Mouse (Mus musculus): Measurements from ENCODE around the gene Gm28038. TPM values are rescaled to one million over a fixed set of nuclear protein-coding genes. Genes with fewer than 3 reads are reported as not detected.
A peak's percentile ranks its signal among the peaks of the same experiment; 100 is the strongest.

The Gm28038 gene
- polyA plus RNA-seq, 1 experiment from 2014 or later = not detected

DNA sequence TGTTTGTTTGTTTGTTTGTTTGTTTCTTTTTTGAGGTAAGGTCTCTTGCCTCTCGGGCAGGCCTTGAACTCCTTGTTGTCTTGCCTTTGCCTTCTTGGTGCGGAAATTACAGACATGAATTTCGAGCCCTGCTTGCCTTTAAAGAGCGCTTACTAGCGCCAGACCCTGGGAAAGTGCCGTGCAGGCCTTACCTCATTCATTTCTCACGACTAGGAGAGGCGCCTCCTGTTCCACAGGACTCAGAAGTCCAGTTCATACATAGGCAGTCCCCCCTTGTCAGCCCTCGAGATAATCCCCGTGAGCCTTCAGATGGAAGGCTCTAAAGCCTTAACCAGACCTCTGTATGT lies 6.2 kb downstream of the Gm28038 start:
- Histone ChIP-seq H3K4me2 (peak overlapping the region; percentile 97), H3K27me3 (no peaks in the 10 kb centered on the region), H3K9ac (peak overlapping the region; percentile 82), H3K9me3 (replicated peaks) (no peaks in the 10 kb centered on the region), H3K36me3 (replicated peaks) (peaks cover 23% of the 10 kb centered on the region), H3K27ac (replicated peaks) (peak overlapping the region; percentile 71), H3K4me3 (replicated peaks) (peak overlapping the region; percentile 88), H3K4me1 (replicated peaks) (peaks cover 41% of the 10 kb centered on the region)
- ATAC-seq (ENCODE audit: insufficient read depth) = no peak
- 0% methylated on average over 10 of the region's 10 CpGs for WGBS (ENCODE audit: insufficient replicate concordance)

DNA sequence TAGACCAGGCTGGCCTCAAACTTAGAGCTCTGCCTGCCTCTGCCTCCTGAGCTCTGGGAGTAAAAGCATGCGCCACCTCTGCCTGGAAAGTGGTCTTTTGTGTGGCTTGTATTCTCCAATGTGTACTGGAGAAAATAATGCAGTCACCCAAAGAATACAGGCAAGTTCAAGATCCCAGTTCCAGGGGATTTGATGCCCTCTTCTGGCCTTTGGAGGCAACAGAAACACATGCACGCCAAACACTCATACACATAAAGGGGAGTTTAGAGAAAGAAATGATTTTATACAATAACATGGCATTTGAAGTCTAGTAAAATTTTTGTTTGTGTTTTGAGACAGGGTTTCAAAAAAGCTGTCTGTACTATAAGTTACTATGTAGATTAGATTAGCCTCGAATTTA lies 18.7 kb downstream of the Gm28038 start:
- no peak for ATAC-seq (ENCODE audit: insufficient read depth)
- no peak overlapping the region for H3K4me2 ChIP-seq
- no peaks in the 10 kb centered on the region for H3K4me1 ChIP-seq (replicated peaks)
- 63% methylated on average over 3 of the region's 3 CpGs for WGBS (ENCODE audit: insufficient replicate concordance)
- H3K9me3 ChIP-seq (replicated peaks) = no peaks in the 10 kb centered on the region
- H3K9ac ChIP-seq = no peak overlapping the region
- H3K36me3 ChIP-seq (replicated peaks) = peaks cover 81% of the 10 kb centered on the region
- H3K27ac ChIP-seq (replicated peaks) = no peak overlapping the region
- no peaks in the 10 kb centered on the region for H3K27me3 ChIP-seq
- H3K4me3 ChIP-seq (replicated peaks) = no peak overlapping the region

DNA sequence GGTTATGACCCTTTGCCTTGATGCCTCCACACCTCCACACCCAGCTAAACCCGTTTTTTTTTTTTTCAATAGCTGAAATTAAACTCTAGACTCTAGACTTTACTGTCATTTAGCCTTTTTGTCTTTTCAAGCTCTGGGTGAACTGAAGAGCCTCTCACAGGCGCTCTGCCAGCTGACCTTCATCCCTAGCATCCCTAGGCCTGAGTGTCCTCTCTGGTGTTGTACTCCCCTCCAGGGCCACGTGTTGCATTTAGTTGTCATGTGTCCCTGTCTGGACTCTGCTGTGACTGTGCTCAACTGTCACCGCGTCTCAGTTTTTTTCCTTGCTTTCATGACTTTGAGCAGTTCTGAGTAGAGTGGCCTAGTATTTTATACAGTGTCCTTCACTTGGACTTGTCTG lies 19.1 kb downstream of the Gm28038 start:
- Histone ChIP-seq H3K9ac (no peak overlapping the region), H3K36me3 (replicated peaks) (peaks cover 82% of the 10 kb centered on the region), H3K4me2 (no peak overlapping the region), H3K4me3 (replicated peaks) (no peak overlapping the region), H3K27me3 (no peaks in the 10 kb centered on the region), H3K9me3 (replicated peaks) (no peaks in the 10 kb centered on the region), H3K4me1 (replicated peaks) (no peaks in the 10 kb centered on the region), H3K27ac (replicated peaks) (no peak overlapping the region)
- 76% methylated on average over 5 of the region's 5 CpGs for WGBS (ENCODE audit: insufficient replicate concordance)
- ATAC-seq (ENCODE audit: insufficient read depth) = no peak

DNA sequence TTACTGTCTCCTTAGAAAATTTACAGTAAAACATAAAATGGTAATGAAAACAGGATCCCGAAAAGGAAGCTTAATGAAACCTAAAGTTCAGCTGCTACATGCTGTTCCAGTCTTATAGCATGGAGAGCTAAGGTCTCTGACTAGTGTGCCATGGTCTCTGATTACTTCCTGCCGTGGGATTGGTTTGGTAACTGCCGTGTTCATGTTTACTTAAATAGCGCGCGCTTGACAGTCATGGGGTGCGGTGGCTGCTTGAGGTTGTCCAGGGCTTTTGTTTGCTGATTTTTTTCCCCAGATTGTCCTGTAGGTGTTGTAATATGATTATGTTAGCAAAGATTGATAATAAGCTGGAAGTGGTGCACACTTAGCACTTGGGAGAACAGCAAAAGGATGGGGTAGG lies 25.2 kb downstream of the Gm28038 start:
- no peaks in the 10 kb centered on the region for H3K9me3 ChIP-seq (replicated peaks)
- WGBS (ENCODE audit: insufficient replicate concordance) = 78% methylated on average over 7 of the region's 7 CpGs
- no peak for ATAC-seq (ENCODE audit: insufficient read depth)
- H3K9ac ChIP-seq = no peak overlapping the region
- H3K27ac ChIP-seq (replicated peaks) = no peak overlapping the region
- H3K36me3 ChIP-seq (replicated peaks) = peaks cover 98% of the 10 kb centered on the region
- H3K4me2 ChIP-seq = no peak overlapping the region
- H3K4me1 ChIP-seq (replicated peaks) = 0 out of 2 replicates have a peak, but pooled peaks cover 3% of the 10 kb centered on the region
- no peak overlapping the region for H3K4me3 ChIP-seq (replicated peaks)
- no peaks in the 10 kb centered on the region for H3K27me3 ChIP-seq

- WGBS (ENCODE audit: insufficient replicate concordance) = 31% methylated on average over 3 of the region's 3 CpGs
- Histone ChIP-seq H3K4me1 (replicated peaks) (0 out of 2 replicates have a peak, but pooled peaks cover 3% of the 10 kb centered on the region), H3K27ac (replicated peaks) (no peak overlapping the region), H3K9ac (no peak overlapping the region), H3K36me3 (replicated peaks) (peaks cover 97% of the 10 kb centered on the region), H3K27me3 (no peaks in the 10 kb centered on the region), H3K4me3 (replicated peaks) (no peak overlapping the region), H3K4me2 (no peak overlapping the region), H3K9me3 (replicated peaks) (no peaks in the 10 kb centered on the region)
- ATAC-seq (ENCODE audit: insufficient read depth) = 0 out of 2 replicates have a peak, but pooled peaks have one; percentile 25
Observed at GRCm38 (mm10) chr2:30309351-30309750, 28.5 kb downstream of the Gm28038 start.

GRCm38 (mm10) chr2:30311481-30311880 lies 30.6 kb downstream of the Gm28038 start:
- Histone ChIP-seq H3K36me3 (replicated peaks) (peaks cover 96% of the 10 kb centered on the region), H3K9ac (no peak overlapping the region), H3K27me3 (no peaks in the 10 kb centered on the region), H3K9me3 (replicated peaks) (no peaks in the 10 kb centered on the region), H3K4me1 (replicated peaks) (0 out of 2 replicates have a peak, but pooled peaks cover 3% of the 10 kb centered on the region), H3K27ac (replicated peaks) (no peak overlapping the region), H3K4me3 (replicated peaks) (no peak overlapping the region), H3K4me2 (no peak overlapping the region)
- WGBS (ENCODE audit: insufficient replicate concordance) = 83% methylated on average over 2 of the region's 2 CpGs
- no peak for ATAC-seq (ENCODE audit: insufficient read depth)

- no peak for ATAC-seq (ENCODE audit: insufficient read depth)
- no peak overlapping the region for H3K27ac ChIP-seq (replicated peaks)
- H3K9ac ChIP-seq = no peak overlapping the region
- H3K9me3 ChIP-seq (replicated peaks) = no peaks in the 10 kb centered on the region
- 76% methylated on average over 4 of the region's 4 CpGs for WGBS (ENCODE audit: insufficient replicate concordance)
- H3K4me1 ChIP-seq (replicated peaks) = no peaks in the 10 kb centered on the region
- H3K36me3 ChIP-seq (replicated peaks) = peaks cover 93% of the 10 kb centered on the region
- no peaks in the 10 kb centered on the region for H3K27me3 ChIP-seq
- no peak overlapping the region for H3K4me2 ChIP-seq
- H3K4me3 ChIP-seq (replicated peaks) = no peak overlapping the region
Observed at GRCm38 (mm10) chr2:30316136-30316535, 35.3 kb downstream of the Gm28038 start.

- Histone ChIP-seq H3K27ac (replicated peaks) (no peak overlapping the region), H3K9me3 (replicated peaks) (no peaks in the 10 kb centered on the region), H3K9ac (no peak overlapping the region), H3K4me3 (replicated peaks) (no peak overlapping the region), H3K4me1 (replicated peaks) (no peaks in the 10 kb centered on the region), H3K27me3 (no peaks in the 10 kb centered on the region), H3K36me3 (replicated peaks) (peaks cover 95% of the 10 kb centered on the region), H3K4me2 (no peak overlapping the region)
- WGBS (ENCODE audit: insufficient replicate concordance) = 82% methylated on average over 5 of the region's 5 CpGs
- no peak for ATAC-seq (ENCODE audit: insufficient read depth)
Observed at GRCm38 (mm10) chr2:30316955-30317354, 36.1 kb downstream of the Gm28038 start.

DNA sequence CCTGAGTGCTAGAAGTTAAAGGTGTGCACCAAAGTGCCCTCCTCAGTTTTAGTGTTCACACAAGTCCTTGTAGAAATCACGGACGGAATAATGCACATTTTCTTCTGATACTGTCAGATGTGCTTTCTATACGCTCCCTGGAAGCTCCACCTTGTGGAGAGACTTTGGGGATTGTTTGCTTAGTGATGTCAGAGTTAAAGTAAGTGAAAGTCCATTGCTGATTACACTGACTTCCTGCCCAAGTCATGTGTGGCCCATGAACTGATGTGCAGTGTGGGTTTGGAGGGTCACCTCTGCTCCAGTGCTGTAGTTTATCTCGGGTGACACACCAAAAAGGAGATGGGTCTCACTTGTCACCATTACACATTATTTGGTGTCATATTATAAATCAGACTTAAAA lies 38.4 kb downstream of the Gm28038 start:
- Histone ChIP-seq H3K4me1 (replicated peaks) (no peaks in the 10 kb centered on the region), H3K36me3 (replicated peaks) (peaks cover 95% of the 10 kb centered on the region), H3K4me2 (no peak overlapping the region), H3K9me3 (replicated peaks) (no peaks in the 10 kb centered on the region), H3K27me3 (no peaks in the 10 kb centered on the region), H3K27ac (replicated peaks) (peak overlapping the region; percentile 54; the same call in 1 of the 2 replicates), H3K9ac (no peak overlapping the region), H3K4me3 (replicated peaks) (no peak overlapping the region)
- whole genome bisulfite sequencing (ENCODE audit: insufficient replicate concordance) = 64% methylated on average over 4 of the region's 4 CpGs
- peak; percentile 70 for ATAC-seq (ENCODE audit: insufficient read depth)

GRCm38 (mm10) chr2:30323111-30323510 lies 42.3 kb downstream of the Gm28038 start:
- no peaks in the 10 kb centered on the region for H3K9me3 ChIP-seq (replicated peaks)
- H3K27ac ChIP-seq (replicated peaks) = no peak overlapping the region
- ATAC-seq (ENCODE audit: insufficient read depth) = no peak
- no peaks in the 10 kb centered on the region for H3K27me3 ChIP-seq
- H3K4me1 ChIP-seq (replicated peaks) = no peaks in the 10 kb centered on the region
- H3K36me3 ChIP-seq (replicated peaks) = peaks cover 94% of the 10 kb centered on the region
- whole genome bisulfite sequencing (ENCODE audit: insufficient replicate concordance) = 79% methylated on average over 7 of the region's 7 CpGs
- H3K9ac ChIP-seq = no peak overlapping the region
- H3K4me3 ChIP-seq (replicated peaks) = no peak overlapping the region
- no peak overlapping the region for H3K4me2 ChIP-seq

DNA sequence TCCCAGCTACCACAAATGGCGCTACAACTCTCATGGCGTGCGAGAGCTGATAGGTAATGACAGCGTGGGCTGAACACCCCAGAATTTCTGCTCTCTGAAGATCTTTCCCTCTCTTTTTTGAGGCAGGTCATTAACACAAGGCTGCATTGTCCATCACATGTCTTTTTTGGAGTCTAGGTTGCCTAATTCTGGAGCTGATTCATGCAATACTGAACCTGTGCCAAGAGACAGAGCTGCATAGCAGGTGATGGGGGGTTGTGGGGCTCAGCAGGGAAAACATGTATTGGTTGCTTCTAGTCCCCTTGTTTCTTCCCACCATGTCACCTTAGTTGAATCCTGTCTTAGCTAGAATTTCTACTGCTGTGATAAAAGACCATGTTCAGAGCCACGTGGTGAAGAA lies 44.5 kb downstream of the Gm28038 start:
- 88% methylated on average over 5 of the region's 5 CpGs for WGBS (ENCODE audit: insufficient replicate concordance)
- Histone ChIP-seq H3K9me3 (replicated peaks) (no peaks in the 10 kb centered on the region), H3K9ac (no peak overlapping the region), H3K36me3 (replicated peaks) (peaks cover 96% of the 10 kb centered on the region), H3K4me2 (no peak overlapping the region), H3K4me1 (replicated peaks) (no peaks in the 10 kb centered on the region), H3K27me3 (no peaks in the 10 kb centered on the region), H3K27ac (replicated peaks) (no peak overlapping the region), H3K4me3 (replicated peaks) (no peak overlapping the region)
- no peak for ATAC-seq (ENCODE audit: insufficient read depth)

- no peak for ATAC-seq (ENCODE audit: insufficient read depth)
- no peaks in the 10 kb centered on the region for H3K9me3 ChIP-seq (replicated peaks)
- no peaks in the 10 kb centered on the region for H3K4me1 ChIP-seq (replicated peaks)
- peaks cover 96% of the 10 kb centered on the region for H3K36me3 ChIP-seq (replicated peaks)
- no peak overlapping the region for H3K27ac ChIP-seq (replicated peaks)
- H3K4me3 ChIP-seq (replicated peaks) = no peak overlapping the region
- 77% methylated on average over 7 of the region's 7 CpGs for WGBS (ENCODE audit: insufficient replicate concordance)
- H3K27me3 ChIP-seq = no peaks in the 10 kb centered on the region
- no peak overlapping the region for H3K4me2 ChIP-seq
- H3K9ac ChIP-seq = no peak overlapping the region
Observed at GRCm38 (mm10) chr2:30327276-30327675, 46.4 kb downstream of the Gm28038 start.
